Mouse (Mus musculus) testis, adult 2 months (tissue): Measurements from ENCODE around the gene Rbms3.

Experiments
- CTCF ChIP-seq: fragments of 200-500 bp; IDR thresholded peaks from 2 replicates; pipeline ENCODE4 v1.5.1; 2012; ENCODE audit warnings: low read depth, mild to moderate bottlenecking, inconsistent platforms, low read length, moderate library complexity; ENCODE audit not compliant: control insufficient read depth, insufficient read depth, insufficient replicate concordance
- POLR2A ChIP-seq: fragments of 200-500 bp; IDR thresholded peaks from 2 replicates; pipeline ENCODE4 v1.6.1; 2012; ENCODE audit warnings: low read depth, mild to moderate bottlenecking, inconsistent platforms, low read length, moderate library complexity; ENCODE audit not compliant: control insufficient read depth

DNA sequence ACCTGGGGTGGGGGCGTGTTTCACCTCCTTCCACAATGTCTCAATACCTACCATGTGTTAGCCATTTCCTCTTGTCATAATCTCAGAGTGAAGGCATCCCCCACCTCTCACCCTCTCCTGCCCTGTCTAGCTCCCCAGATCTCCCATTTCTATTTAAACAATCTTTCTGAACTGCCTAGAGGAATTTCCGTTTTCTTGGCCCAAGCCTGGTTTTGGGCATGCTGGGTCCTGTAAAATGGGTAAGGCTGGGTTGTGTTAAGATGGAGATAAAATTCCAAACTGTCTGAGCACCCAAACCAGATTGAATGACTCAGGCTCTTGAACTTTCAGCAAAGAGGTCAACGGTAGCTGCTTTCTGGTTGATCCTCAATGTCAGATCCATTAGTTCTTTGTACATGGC is 608.2 kb downstream of the Rbms3 start:
- no peak for TF ChIP-seq CTCF
- TF ChIP-seq POLR2A = no peak
